Mouse (Mus musculus): ENCODE measurements at regions not wholly inside any gene's neighbourhood (a gene's known extent, or its start where the extent isn't known, plus 50 kb on each side); places are given as distances from the start of the nearest gene placed in this dataset.

- peak in 1 of 2 experiments; percentile 5 for DNase-seq
Observed at GRCm38 (mm10) chr2:51073040-51073594, 75.8 kb downstream of the Rnd3 start.

DNA sequence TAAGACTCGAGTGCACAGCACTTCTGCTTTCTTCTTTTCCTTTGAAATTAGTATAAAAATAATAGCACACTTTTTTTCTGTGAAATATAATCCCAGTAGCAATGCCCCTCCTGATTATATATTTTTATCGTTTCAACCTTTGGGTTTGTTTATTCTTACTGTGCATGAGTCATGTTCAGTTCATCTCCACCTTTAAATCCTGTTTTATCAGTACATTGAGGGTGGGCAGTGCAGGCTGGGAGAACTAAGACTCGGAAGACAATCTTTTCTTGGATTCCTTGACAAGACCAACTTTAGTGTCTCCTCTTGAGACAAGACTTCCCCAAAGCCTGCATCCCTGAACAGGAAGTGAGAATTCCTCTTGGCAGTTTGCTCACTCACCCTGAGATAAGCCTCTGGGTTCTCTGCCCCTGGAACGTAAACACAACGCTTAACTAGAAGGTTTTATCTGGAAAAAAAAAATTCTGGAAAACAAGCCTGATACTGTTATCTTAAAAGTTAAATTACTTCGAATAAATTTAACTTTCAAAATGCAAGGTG is 76.5 kb downstream of the Rnd3 start:
- no peak for DNase-seq

DNA sequence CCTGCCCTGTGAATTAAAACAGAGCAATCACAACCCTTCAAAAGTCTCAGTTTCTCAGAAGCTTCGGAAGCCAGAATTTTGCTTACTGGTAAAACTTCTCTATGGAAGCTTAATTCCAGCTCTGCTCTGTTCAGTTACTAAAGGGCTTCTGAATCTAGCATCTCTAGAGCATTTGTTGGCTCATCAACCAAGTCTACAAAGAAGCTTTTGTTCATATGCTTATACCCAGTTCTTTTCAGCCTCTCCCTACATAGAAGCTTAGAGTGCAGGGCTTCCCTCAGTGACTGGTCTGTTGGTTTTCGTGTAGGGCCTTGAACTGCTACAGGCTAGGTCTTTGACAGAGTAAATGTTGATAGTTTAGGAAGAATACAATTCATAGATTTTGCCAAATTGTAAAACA is 78.0 kb downstream of the Rnd3 start:
- DNase-seq = no peak

DNA sequence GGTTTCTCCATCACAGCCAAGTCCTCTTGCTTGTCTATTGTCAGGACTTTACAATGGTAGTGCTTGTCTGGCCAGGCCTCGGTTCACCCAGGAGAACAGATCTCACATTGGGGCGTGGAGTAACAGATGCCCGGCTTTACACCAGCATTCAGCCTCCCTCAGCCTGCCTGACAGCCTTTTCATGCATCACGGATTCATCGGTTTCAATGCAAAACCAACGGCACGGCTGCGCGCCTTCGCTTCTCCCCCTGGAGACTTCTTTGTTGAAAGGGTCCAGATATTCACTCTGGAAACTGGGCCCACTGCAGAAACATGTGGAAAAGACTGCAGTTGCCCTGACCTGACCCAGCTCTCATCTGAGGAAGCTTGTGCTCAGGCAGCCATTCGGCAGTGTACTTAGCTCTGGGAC is 82.5 kb downstream of the Rnd3 start:
- DNase-seq = no peak

DNA sequence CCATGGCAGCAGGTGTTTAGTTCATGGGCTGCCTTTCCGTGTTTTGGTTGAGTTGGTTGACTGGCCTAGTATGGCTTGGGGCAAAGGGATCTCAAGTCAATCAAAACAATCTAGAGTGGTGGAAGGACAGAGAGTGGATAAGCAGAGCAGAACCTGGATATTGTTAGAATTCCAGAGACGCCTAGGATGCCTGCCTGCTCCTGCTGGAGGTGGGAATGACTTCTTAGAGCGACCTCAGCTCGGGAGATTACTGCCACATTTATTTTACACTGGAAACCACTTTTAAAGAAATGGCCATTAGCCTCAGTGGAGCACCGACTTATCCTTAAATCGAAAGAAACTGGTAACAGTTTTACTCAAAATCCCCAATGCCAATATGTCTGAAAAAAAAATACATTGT is 83.1 kb downstream of the Rnd3 start:
- no peak for DNase-seq

DNA sequence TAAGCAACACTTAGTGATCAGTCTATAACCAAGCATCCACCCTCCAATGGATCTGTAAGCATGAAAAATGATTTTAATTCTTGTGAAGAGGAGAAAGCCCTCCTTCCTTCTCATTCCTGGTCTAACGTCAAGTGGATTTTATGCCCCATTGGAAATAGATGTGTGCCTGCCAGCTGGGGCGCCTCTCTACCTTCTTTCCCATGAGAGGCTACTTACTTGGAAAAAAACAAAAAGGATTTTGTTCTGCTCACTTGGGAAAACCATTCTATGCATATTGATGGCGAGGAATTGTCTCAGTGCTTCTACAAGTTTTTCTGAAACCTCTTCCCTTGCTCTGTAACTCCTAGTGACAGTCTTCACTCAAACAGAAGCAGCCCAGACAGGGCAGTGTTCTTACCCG is 84.1 kb downstream of the Rnd3 start:
- DNase-seq = no peak

- DNase-seq = no peak
Observed at GRCm38 (mm10) chr2:51062049-51062448, 86.9 kb downstream of the Rnd3 start.

GRCm38 (mm10) chr2:51058158-51058557 is 90.8 kb downstream of the Rnd3 start:
- DNase-seq = no peak

DNA sequence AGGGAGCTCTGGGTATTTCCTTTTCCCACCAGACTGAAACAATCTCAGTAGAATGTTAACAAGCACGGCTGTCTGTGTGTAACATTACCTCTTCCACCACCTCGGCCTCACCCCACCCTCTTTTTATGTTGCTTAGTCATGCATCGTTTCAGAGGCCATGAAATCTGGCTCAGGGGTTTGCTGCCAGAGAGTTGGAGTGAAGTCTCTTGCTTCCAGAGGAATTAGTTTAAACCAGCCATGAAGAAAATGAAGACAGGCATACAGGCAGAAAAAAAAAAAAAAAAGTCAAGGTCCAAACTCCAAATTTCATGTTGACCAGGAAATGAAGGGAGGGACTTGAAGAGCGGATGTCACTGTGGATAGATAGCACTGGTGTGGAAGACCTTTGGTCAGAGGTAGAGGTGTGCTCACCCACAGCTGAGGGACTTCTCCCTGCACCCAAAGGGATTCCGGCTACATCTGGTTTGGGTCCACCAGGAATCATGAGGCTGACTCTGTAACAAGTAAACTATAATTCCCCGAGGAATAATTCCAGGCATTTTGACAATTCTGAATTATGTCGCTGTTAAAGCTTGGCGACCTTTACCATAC is 92.7 kb downstream of the Rnd3 start:
- DNase-seq = peak; percentile 58 to 70

DNA sequence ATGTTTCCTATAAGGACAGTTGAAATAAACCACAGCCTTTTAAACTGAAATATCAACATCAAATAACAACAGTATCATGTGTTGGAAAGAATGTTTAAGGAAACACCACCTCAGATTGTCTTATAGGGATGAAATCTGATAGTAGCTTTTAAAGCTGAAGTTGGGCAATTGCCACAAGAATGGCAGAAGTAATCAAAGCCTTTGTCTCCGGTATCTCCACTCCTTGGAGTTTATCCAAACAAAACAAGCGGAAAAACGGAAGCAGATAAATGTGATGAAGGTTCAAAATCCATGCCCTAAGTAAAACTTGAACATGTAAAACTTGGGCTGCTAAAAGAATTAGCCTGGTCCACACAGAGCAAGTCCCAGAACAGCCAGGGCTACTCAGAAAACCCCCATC is 93.6 kb downstream of the Rnd3 start:
- no peak for DNase-seq

GRCm38 (mm10) chr2:51049834-51050170 is 99.1 kb downstream of the Rnd3 start:
- no peak for DNase-seq

- DNase-seq = no peak
Observed at GRCm38 (mm10) chr2:51049101-51049833, 99.6 kb downstream of the Rnd3 start.

GRCm38 (mm10) chr2:51047520-51047919 is 101.4 kb downstream of the Rnd3 start:
- no peak for DNase-seq

GRCm38 (mm10) chr2:51045626-51046025 is 103.3 kb downstream of the Rnd3 start:
- DNase-seq = no peak

DNA sequence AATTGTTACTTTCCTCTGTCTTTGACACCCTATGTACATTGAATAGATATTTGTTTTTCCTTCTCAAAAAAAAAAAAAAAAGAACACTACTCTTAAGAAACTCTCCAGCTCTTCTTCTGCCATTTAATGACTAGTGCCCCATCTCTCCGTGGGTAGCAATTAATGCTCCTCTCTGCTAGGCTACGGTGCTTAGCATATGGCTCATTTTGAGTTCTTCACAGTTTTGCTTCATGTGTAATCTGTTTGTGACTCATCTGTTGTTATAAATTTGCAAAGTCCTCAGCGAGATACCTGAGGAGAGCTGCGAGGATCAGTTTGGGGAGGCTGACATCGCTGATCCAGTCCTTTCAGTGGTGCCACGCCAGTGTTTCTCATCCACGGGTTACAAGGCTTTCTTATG is 107.8 kb downstream of the Rnd3 start:
- no peak for DNase-seq

- peak in 1 of 2 experiments; percentile 7 for DNase-seq
Observed at GRCm38 (mm10) chr2:51038685-51039084, 110.2 kb downstream of the Rnd3 start.

DNA sequence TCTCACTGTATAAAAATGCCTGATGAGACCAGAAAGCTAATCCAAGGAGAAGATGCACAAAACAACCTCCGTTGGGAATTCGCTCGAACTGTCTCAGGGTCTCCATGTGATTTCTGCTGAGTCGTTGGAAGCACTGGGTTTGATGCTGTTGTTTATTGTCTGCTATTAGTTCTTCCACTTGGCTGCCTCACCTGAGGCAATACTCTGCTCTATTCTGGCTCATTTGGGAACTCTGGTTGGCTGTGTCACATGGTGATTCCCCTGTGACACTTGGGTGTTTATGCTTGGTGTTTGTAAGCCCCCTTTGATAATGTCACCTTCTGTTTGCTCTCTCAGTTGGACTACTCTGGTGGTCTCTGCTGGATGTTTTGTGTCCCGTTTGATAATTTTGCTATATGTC is 111.9 kb downstream of the Rnd3 start:
- DNase-seq = no peak

- DNase-seq = no peak
Observed at GRCm38 (mm10) chr2:51036190-51036755, 112.6 kb downstream of the Rnd3 start.

DNA sequence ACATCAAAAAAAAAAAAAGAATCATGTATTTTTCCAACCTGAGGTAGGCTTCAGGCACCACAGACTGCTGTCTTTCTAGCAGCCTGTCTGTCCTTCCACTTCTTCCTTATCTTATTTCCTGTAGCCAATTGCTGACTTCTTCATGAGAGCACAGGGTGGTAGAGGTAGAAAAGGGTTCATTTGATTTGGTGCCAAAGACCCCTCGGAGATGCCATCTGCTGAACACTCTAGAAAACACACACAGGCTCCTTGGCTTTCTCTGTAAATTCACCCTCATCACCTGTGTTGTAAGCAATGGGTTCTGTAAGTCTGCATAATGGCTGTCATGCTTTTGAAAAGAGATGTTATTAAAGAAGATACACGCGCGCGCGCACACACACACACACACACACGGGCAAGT is 115.0 kb downstream of the Rnd3 start:
- no peak for DNase-seq

- peak; percentile 18 to 19 for DNase-seq
Observed at GRCm38 (mm10) chr2:51022479-51022878, 126.4 kb downstream of the Rnd3 start.

- DNase-seq = no peak
Observed at GRCm38 (mm10) chr2:51016129-51016402, 132.8 kb downstream of the Rnd3 start.

- no peak for DNase-seq
Observed at GRCm38 (mm10) chr2:51015360-51016128, 133.4 kb downstream of the Rnd3 start.

DNA sequence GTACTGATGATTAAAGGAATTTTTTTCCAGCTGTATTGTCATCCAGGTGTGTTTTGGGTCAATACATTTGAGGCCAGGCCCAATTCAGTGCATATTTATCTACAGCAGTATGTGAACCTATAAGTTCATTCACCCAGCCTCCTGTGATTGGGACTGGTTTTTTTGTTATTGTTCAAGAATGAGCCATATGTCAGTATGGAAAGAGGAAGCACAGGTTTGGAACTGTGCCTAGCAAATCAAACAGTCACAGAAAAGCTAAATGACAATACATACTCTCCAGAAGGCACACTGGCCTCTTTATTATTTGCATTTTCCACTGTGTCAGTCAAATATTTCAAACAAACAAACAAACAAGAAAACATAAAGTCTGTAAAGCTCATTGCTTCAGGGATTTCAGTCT is 134.7 kb downstream of the Rnd3 start:
- no peak for DNase-seq

All from kidney, postnatal 36 days (tissue).